Mouse (Mus musculus): ENCODE data around the gene Sulf2. TPM values are rescaled to one million over a fixed set of nuclear protein-coding genes. Genes with fewer than 3 reads are reported as not detected.

Gene Sulf2
- polyA plus RNA-seq, 1 experiment from 2014 or later: 174 TPM

DNA sequence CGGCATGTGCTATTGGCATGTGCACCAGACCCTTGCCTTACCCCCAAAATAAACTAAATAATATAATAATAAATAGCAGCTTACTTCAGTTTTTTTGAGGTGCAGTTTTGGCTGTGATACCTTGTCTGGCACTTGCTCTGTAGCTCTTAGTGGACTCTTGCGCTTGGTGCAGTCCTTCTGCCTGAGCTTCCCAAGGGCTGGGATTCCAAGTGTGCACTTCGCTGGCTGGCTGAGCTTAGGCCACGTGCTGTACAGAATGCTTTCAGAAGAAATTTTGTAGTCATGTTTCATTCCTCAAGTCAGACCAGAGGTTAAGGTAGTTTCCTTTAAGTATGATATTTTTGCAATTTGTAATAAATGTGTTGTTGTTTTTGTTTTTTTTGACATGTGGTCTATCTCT, 115.8 kb downstream of the Sulf2 start:
- peaks cover 100% of the 10 kb centered on the region for H3K79me2 ChIP-seq (ENCODE audit: inconsistent target)
- H3K4me3 ChIP-seq (ENCODE audit: inconsistent target): no peak overlapping the region
- 97% methylated on average over 4 of the region's 4 CpGs for WGBS (ENCODE audit: missing documents)
- H3K27ac ChIP-seq: no peak overlapping the region
- H3K36me3 ChIP-seq (ENCODE audit: inconsistent target): peaks cover 32% of the 10 kb centered on the region

- H3K27ac ChIP-seq: 0 out of 2 replicates have a peak overlapping the region, but pooled peaks have one; percentile 5
- no peak overlapping the region for H3K4me3 ChIP-seq (ENCODE audit: inconsistent target)
- WGBS (ENCODE audit: missing documents): 8% methylated on average over 2 of the region's 3 CpGs
- peaks cover 33% of the 10 kb centered on the region for H3K36me3 ChIP-seq (ENCODE audit: inconsistent target)
- peaks cover 100% of the 10 kb centered on the region for H3K79me2 ChIP-seq (ENCODE audit: inconsistent target)
Measured at GRCm38 (mm10) chr2:166035725-166036124, 119.7 kb downstream of the Sulf2 start.

GRCm38 (mm10) chr2:166034967-166035490, 120.4 kb downstream of the Sulf2 start:
- Histone ChIP-seq H3K36me3 (ENCODE audit: inconsistent target) (peaks cover 33% of the 10 kb centered on the region), H3K27ac (0 out of 2 replicates have a peak overlapping the region, but pooled peaks have one; percentile 5), H3K79me2 (ENCODE audit: inconsistent target) (peaks cover 100% of the 10 kb centered on the region), H3K4me3 (ENCODE audit: inconsistent target) (no peak overlapping the region)
- WGBS (ENCODE audit: missing documents): 47% methylated on average over 3 of the region's 3 CpGs

DNA sequence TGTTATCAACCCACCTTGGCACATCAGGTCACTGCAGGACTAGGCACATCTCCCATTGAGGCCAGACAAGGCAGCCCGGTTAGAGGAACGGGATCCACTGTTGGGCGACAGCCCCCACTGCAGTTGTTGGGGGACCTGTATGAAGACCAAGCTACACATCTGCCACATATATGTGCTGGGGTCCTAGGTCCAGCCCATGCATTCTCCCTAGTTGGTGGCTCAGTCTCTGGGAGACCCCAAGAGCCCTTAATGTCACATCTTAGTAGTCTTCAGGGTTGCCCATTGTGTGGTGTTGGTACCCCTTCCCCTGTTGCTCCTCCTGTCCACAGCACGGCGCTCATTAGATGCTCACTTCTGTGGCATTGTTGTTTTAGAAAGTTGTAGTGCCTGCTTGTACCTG, 122.8 kb downstream of the Sulf2 start:
- peaks cover 100% of the 10 kb centered on the region for H3K79me2 ChIP-seq (ENCODE audit: inconsistent target)
- H3K4me3 ChIP-seq (ENCODE audit: inconsistent target): no peak overlapping the region
- 98% methylated on average over 5 of the region's 5 CpGs for WGBS (ENCODE audit: missing documents)
- H3K27ac ChIP-seq: no peak overlapping the region
- peaks cover 23% of the 10 kb centered on the region for H3K36me3 ChIP-seq (ENCODE audit: inconsistent target)

DNA sequence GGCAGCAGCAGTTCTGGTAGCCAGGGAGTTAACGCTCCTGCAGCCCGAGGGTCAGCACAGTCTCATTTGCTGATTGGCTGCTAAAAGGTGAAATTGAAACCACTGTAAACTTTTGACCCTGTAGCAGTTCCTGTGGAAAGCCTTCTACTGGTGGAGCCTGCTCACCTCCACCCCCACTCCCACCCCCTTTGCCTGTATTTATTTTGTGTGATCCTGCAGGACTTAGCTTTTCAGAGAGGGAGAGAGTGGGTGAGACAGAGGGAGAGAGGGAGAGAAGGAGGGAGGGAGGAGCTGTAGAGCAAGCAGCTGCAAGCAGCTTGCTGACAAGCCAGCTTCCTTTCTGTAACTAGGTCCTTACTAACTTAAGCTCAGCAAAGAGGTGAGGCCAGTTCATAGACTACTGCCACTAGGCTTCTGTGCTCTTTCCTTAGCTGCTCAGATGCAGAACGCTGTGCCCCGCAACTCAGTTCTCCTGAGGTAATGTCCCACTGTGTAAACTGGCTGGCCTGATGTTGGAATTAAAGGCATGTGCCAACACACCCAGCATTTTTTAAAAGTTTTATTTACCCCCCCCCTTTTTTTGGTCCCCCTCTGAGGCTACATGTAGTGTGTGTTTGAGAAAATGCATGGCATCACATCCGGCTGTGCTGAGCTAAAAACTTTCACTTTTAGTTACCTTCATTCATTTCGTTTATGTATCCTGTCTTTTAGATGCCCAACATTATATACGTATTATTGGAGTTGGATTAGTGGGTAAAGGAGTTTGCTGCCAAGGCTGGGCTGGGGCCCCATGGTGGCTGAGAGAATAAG, 124.1 kb downstream of the Sulf2 start:
- Histone ChIP-seq H3K79me2 (ENCODE audit: inconsistent target) (peaks cover 100% of the 10 kb centered on the region), H3K27ac (peak overlapping the region; percentile 54), H3K4me3 (ENCODE audit: inconsistent target) (peak overlapping the region; percentile 8; the same call in 1 of the 2 replicates), H3K36me3 (ENCODE audit: inconsistent target) (peaks cover 11% of the 10 kb centered on the region)
- 17% methylated on average over 6 of the region's 7 CpGs for WGBS (ENCODE audit: missing documents)

DNA sequence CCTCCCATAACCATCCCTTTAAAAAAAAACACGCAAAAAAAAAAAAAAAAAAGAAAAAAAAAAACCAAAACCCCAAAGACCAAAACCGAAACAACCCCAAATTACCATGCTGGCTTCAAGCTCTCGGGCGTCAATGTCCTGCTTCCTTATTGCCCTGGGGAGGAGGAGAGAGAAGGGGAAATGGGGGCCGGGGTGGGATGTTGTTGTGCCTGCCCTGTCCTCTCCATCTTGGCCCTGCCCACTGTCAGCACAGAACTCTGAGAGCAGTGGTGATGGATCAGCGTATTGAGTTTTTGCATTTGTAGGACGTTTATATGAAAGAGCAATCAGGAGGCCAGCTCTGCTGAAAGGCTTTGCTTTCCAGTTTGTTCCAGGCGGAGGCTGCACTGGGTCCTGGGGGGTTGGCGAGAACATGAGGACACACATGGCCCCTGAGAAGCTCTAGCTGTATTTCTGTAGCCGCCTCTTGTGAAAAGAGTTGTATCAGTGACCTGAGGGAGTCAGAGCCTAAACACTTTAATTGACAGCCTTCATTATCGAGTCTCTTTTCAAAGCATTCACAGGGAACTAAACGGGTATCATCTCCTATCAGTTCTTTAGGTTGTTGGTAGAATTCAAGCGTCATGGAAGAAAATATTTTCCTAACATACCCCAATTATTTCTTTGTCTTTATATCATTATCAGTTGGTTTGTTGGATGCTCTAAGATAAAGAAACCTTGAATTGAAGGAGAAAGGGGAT, 125.0 kb downstream of the Sulf2 start:
- peaks cover 100% of the 10 kb centered on the region for H3K79me2 ChIP-seq (ENCODE audit: inconsistent target)
- H3K27ac ChIP-seq: peak overlapping the region; percentile 54
- 3% methylated on average over 13 of the region's 13 CpGs for WGBS (ENCODE audit: missing documents)
- peak overlapping the region; percentile 8; the same call in 1 of the 2 replicates for H3K4me3 ChIP-seq (ENCODE audit: inconsistent target)
- peaks cover 5% of the 10 kb centered on the region; the same call in 1 of the 2 replicates for H3K36me3 ChIP-seq (ENCODE audit: inconsistent target)

DNA sequence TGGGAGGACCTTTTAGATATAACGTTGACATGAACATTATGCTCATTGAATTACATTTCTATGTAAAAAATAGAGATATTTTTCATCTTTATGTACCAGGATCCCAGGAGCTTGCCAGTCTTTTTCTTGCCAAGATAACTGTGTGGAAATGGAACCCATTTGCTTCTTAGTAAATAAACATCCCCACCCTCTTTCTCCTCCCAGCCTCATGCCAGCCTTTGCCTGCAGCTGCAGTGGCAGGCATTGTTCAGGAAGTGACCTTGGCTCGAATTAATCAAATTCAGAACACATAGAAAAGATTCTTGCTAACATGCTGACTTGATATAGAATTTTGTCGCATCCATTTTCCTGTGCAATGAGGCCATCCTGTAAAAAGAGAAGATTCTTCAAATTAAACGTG, 126.2 kb downstream of the Sulf2 start:
- 47% methylated on average over 4 of the region's 4 CpGs for WGBS (ENCODE audit: missing documents)
- H3K27ac ChIP-seq: no peak overlapping the region
- H3K36me3 ChIP-seq (ENCODE audit: inconsistent target): no peaks in the 10 kb centered on the region
- H3K4me3 ChIP-seq (ENCODE audit: inconsistent target): no peak overlapping the region
- H3K79me2 ChIP-seq (ENCODE audit: inconsistent target): peaks cover 100% of the 10 kb centered on the region

DNA sequence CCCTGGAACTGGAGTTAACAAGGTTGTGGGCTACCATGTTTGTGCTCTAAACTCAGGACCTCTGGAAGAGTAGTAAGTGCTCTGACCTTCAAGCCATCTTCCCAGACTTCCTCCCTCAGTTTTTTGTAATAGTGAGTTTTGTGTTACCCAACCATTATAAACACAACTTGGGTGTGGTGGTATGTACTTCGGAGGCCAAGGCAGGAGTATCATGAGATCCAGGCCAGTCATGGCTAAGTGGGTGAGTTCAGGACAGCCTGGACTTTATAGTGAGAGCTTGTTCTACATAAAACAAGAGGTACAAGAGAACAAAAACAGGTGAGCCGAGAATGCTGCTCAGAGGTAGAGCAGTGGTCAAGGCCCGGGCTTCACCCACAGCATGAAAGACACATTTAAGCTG, 127.6 kb downstream of the Sulf2 start:
- H3K79me2 ChIP-seq (ENCODE audit: inconsistent target): peaks cover 100% of the 10 kb centered on the region
- no peak overlapping the region for H3K27ac ChIP-seq
- 78% methylated on average over 3 of the region's 3 CpGs for WGBS (ENCODE audit: missing documents)
- no peaks in the 10 kb centered on the region for H3K36me3 ChIP-seq (ENCODE audit: inconsistent target)
- H3K4me3 ChIP-seq (ENCODE audit: inconsistent target): no peak overlapping the region

DNA sequence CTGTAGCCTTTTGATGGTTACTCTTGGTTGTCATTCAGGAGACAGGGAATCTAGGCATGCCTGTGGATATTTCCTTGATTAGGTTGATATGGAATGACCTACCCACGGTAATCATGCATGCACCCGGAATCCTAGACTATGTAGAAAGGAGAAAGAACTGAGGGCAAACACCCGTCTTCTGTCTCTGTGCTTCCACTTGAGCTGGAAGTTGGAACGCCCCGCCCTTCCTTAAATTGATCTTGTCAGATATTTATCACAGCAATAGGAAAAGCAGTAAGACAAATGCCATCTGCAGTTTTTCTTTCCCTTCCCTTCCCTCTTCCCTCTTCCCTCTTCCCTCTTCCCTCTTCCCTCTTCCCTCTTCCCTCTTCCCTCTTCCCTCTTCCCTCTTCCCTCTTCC, 129.5 kb downstream of the Sulf2 start:
- Histone ChIP-seq H3K4me3 (ENCODE audit: inconsistent target) (no peak overlapping the region), H3K27ac (no peak overlapping the region), H3K79me2 (ENCODE audit: inconsistent target) (peaks cover 100% of the 10 kb centered on the region), H3K36me3 (ENCODE audit: inconsistent target) (no peaks in the 10 kb centered on the region)
- 93% methylated on average over 5 of the region's 5 CpGs for WGBS (ENCODE audit: missing documents)

DNA sequence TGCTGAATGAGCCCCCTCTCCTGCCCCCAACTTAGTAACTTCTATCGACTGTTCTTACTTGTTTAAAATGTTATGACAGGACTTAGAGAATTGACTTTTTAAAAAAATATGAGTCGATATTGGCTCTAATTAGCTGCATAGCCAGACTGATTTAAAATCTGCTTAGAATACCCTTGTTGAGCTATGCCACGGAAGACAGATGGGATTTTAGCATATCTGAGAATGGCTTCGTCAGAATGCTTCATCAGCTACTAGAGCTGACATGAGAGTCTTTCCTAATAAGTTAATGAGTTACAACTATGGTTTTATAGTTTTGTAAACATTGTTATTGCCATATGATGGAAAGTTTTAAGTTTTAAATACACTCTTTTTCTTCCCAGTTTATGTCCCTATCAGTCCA, 130.8 kb downstream of the Sulf2 start:
- no peaks in the 10 kb centered on the region for H3K36me3 ChIP-seq (ENCODE audit: inconsistent target)
- no peak overlapping the region for H3K4me3 ChIP-seq (ENCODE audit: inconsistent target)
- WGBS (ENCODE audit: missing documents): 95% methylated on average over 4 of the region's 4 CpGs
- H3K79me2 ChIP-seq (ENCODE audit: inconsistent target): peaks cover 100% of the 10 kb centered on the region
- no peak overlapping the region for H3K27ac ChIP-seq

DNA sequence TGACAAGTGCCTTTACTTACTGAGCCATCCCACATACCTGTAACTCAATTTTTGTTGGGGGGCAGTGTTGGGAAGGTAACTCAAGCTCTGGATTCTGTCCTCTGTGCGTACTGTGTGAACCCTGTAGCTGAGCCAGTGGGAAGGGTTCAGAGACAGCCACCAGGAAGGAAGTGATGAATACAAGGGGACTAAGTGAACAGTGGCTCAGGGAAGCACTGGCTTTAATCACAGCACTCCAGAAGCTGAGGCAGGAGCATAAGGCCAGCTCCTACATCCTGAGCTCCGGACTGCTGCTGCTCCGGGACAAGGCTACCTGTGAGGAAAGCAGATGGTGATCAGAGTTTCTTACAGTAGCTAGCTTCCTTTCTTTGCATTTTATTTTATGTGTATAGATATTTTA, 131.4 kb downstream of the Sulf2 start:
- 79% methylated on average over 3 of the region's 3 CpGs for WGBS (ENCODE audit: missing documents)
- Histone ChIP-seq H3K4me3 (ENCODE audit: inconsistent target) (no peak overlapping the region), H3K27ac (no peak overlapping the region), H3K36me3 (ENCODE audit: inconsistent target) (no peaks in the 10 kb centered on the region), H3K79me2 (ENCODE audit: inconsistent target) (peaks cover 100% of the 10 kb centered on the region)

Other genes starting within 250 kb of the Sulf2 start
- gene Ncoa3, start 163.0 kb downstream of the Sulf2 start, polyA plus RNA-seq (2018): 48.3 to 71.1 TPM (median 65.0 TPM) in 3 replicates

Data from macrophage (primary cell).